Mouse (Mus musculus) ES-E14 (cell line): ENCODE results near the gene Minpp1.

ENCODE experiments used
- CHD2 ChIP-seq: IDR thresholded peaks from 2 replicates; pipeline ENCODE4 v1.6.1; 2014; ENCODE audit warnings: mild to moderate bottlenecking, low read depth, low read length, inconsistent platforms
- HCFC1 ChIP-seq: IDR thresholded peaks from 2 replicates; pipeline ENCODE4 v1.6.1; 2012; ENCODE audit warnings: low read length, inconsistent platforms, borderline replicate concordance; ENCODE audit not compliant: insufficient read depth
- MAFK ChIP-seq: IDR thresholded peaks from 2 replicates; pipeline ENCODE4 v1.6.1; 2014; ENCODE audit warnings: mild to moderate bottlenecking, low read depth, low read length, inconsistent platforms; ENCODE audit not compliant: insufficient read depth
- ZNF384 ChIP-seq: IDR thresholded peaks from 2 replicates; pipeline ENCODE4 v1.6.1; 2012; ENCODE audit warnings: low read depth, low read length, inconsistent platforms

GRCm38 (mm10) chr19:32497411-32497810 is 11.8 kb downstream of the Minpp1 start:
- TF ChIP-seq MAFK (no peak), CHD2 (no peak), HCFC1 (no peak), ZNF384 (no peak)
